Mouse (Mus musculus): Measurements from ENCODE around the gene Cyp2w1.
"Not testable (repeated sequence)": the region's sequence is repeated elsewhere in the genome, so short reads cannot be mapped to it uniquely, and the experiment has no call there.

Gene Cyp2w1

DNA sequence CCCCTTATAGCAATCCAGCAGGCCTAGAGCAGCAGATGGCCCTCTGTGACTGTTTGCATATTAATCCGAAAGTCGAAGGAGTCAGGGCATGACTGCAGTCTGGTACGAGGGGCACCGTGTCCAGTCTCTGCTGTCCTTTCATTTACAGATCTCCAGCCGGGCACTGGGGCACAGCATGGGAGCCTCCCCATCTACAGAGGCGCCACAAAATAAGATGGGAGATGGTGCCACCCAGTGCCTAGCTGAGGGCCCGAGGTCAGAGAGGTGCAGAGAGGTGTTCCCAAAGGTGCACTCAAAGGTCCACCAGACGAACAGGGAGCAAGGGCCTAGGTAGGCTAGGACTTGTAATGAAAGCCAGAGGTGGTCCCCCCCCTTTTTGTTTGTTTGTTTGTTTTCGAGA lies 30.8 kb downstream of the Cyp2w1 start:
- in situ Hi-C loops (cut with MboI, MseI), result no loop called here

DNA sequence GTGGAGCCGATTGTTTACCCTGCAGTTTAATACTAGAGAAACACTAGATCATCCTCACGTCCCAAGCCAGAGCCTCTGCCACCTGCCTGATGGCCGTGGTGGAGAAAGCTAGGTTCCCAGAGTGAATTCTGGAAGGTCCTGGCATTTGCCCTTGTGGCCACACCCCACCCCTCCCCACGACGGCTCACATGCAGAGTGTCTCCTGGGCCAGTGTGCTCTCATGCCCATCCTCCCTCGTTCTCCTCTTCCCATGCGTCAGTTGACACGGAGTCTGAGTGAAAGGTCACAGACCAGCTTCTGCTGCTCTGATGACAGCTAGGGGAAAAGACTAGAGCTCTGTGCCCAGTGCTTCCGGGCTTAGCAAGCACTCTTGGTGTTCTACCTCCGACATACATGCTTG lies 32.1 kb downstream of the Cyp2w1 start:
- in situ Hi-C loops (cut with MboI, MseI), result no loop called here

DNA sequence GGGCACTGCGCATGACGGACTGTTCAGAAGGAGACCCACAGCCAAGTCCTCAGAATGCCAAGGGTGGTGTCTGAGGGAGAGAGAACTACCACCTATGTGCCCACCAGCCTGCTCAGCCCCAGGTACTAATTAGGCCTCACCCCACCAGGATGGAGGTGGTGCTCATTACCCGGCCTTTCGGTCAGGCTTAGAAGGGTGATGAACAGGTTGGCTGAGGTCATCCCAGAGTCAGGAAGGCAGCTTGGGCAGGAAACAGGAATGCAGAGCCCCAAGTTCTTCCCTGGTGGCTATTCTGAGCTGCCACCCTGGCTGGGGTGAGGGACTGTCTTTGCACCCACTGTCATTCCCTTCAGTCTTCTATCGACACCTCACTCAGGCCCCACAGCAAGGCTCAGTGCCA lies 33.6 kb downstream of the Cyp2w1 start:
- in situ Hi-C loops (cut with MboI, MseI), result no loop called here

DNA sequence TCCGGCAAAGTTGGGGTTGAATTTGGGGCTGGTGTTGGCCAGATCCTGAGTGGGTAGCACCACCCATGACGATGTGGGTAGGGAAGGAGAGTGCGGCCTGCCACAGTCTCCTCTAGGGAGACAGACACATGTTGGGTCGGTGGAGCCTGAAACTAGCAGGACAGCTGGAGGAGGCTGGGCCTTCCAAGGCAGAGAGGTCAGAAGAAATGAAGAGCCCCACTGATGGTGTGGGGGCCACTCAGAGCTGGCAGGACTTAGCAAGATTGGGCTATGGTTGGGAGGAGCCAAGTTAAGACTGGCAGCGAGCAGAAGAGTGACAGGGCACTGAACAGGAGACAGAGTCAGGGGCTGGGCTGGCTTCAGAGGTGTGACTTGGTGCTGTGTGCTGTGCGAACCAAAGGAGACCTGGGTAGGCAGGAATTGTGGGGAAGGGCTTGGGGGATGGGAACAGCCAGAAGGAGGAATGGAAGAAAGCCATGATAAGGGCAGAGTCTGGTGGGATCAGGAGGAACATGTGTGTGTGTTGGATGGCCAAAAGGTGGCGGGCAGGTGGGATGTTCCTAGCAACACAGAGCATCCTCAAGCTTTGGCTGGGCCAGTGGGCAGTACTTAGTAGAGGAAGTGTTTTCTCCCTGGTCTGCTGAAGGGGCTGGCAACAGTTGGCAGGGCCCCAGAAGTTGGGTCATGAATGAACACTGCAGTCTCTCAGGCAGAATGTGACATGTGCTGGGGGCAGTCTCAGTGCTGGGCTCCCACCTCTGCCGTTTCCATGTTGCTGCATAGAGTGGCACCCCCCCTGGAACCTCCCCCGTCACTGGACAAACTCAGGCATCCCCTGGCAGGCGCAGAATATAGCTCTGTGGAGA lies 35.1 kb downstream of the Cyp2w1 start:
- in situ Hi-C loops (cut with MboI, MseI), result no loop called here

DNA sequence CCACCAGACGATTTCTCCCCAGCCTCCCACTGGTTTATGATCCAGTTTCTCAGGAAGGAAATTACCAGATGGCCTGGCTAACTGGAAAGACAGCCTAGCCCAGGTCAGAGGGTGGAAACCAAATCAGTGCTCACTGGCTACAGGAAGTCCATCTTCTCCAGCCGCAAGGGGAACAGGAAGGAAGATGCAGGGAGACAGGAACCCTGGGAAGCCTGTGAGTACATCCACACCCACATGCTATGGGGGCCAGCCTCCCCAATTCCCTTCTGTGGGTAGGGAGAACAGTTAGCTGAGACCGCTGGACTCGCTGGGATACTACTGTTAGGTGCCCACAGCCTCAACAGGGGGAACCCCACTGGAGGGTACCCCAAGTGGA lies 35.8 kb downstream of the Cyp2w1 start:
- in situ Hi-C loops (cut with MboI, MseI), result no loop called here

DNA sequence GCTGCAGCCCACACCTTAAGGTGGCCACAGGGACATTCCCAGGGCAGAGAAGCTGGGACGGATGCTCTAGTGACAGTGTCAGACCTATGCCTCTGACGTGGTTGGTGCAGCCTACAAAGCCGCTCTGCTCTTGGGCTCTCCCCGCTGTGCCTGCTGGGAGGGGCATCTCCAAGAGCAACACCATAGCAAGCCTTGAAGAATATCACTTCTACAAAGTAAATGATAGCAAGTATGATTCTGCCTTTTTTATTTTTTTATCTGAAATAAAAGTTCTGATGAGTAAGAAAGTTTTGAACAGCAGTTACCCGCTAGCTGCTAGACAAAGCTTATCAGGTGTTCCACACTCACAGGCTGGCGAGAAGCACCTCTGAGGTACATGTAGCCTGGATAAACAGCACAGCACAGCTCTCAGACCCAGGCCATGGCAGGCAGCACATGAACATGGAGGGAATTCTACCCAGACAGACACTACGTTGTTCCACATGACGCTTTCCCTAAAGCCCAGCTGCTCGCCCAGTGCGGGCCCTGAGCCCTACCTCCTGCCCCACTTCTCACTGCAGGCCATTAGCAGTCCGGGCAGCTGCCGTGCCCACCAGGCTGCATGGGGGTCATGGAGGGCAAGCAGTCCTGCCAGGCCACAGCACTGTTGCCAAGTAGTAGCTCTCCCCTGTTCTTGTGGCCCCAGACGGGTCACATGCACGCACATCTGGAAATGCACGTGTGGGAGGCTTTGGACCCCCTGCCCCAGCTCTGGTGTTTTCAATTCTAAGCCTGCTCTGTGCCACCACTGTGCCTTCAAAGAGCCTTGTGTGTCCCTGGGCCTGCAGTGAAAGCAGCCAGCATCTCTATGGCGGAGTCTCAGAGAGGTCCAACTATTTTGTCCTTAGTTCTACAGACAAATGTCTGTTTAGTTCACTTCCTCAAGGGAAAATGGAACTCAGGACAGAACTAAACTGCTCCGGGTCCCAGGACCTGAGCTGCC lies 36.6 kb downstream of the Cyp2w1 start:
- in situ Hi-C loops (cut with MboI, MseI), result no loop called here

DNA sequence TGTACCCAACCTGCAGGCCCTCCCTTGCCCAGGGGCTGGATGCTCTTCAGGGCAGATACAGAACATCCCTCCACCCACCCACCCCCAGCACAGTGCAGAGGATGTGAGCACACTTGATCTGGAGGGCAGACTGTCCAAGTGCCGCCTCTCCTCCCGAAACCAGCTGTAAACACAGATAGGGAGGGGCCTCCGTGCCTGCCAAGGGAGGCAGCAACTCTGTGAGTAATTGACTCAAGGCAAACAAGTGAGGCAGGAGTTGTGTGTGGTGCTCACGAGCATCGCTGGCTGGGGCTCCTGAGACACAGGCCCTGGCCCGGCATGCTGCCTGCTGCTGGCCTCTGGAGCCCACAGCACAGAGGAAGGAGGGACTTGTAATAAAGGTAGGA lies 37.3 kb downstream of the Cyp2w1 start:
- in situ Hi-C loops (cut with MboI, MseI), result no loop called here

DNA sequence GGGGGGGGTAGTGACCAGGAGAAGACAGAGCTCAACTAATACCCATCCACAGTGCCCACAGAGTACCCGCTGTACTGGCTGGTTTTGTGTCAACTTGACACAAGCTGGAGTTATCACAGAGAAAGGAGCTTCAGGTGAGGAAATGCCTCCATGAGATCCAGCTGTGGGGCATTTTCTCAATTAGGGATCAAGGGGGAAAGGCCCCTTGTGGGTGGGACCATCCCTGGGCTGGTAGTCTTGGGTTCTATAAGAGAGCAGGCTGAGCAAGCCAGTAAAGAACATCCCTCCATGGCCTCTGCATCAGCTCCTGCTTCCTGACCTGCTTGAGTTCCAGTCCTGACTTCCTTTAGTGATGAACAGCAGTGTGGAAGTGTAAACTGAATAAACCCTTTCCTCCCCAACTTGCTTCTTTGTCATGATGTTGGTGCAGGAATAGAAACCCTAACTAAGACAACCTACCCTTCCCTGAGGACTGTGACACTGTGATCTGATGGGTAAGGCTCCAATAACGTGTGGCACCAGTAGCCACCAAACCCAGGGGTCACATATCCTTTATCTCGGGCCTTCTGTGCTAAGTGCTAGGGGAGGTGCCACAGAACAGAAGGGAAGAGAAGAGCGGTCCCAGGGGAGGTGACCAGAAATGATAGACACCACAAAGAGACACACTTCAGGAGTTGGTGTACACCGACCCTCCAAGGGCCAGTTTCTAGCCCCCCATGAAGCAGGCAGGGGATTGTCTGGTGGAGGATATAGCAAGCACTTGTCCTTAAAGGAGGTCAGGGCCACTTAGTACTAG lies 38.1 kb downstream of the Cyp2w1 start:
- in situ Hi-C loops (cut with MboI, MseI), result not testable (repeated sequence)

DNA sequence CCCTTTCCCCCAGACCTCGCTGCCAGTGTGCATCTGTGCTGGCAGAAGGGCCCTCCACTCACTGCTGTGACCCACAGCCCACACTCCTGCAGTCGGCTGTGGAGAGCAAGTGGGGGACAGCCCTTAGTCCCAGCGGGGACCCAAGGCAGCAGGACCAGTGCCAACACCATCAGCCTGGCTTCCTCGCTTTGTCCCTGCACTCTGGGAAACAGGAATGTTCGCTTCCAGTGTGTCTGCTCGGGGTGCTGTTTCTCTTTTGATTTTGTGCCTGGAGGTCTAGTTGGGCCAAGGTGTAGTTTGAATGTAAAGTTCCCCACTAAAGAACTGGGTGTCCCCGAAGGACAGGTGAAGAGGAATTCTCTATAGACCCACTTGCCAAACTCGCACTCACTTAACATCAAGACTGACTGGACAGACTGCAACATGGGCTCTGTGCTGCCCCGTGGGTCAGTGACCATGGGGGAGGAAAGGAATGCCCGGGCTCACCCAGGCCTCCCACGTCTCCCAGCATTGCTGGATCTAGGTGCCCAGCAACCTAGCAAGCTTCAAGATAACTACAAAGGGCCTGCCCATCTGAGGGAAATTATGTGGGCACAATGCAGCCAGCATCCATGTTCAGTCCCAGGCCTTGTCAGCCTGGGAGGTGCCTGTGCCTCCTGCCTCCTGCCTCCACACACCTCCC lies 39.0 kb downstream of the Cyp2w1 start:
- in situ Hi-C loops (cut with MboI, MseI), result no loop called here

DNA sequence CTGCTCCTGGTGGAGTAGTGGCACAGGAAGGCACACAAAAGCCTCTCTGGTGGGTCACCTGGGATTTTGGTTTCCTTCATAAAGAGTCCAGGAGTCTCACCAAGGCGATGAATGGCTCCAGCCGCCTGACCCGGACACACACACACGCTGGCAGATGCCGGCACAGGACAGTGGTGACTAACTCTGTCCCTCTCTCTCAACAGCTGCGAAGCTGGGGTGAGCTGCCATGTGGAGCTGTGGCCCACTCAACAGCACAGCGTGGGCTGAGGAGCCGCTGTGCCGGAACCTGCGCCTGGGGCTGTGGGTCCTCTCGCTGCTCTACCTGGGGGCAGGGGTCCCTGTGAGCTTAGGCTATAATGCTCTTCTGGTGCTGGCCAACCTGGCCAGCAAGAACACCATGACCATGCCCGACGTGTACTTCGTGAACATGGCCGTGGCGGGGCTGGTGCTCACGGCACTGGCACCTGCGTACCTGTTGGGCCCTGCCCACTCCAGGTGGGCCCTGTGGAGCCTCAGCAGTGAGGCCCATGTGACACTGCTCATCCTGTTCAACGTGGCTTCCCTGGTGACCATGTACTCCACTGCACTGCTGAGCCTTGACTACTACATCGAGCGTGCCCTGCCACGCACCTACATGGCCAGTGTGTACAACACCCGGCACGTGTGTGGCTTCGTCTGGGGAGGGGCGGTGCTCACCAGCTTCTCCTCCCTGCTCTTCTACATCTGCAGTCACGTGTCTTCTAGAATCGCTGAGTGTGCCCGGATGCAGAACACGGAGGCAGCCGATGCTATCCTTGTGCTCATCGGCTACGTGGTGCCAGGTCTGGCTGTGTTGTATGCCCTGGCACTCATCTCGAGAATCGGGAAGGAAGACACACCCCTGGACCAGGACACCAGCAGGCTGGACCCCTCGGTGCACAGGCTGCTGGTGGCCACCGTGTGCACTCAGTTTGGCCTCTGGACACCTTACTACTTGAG lies 40.1 kb downstream of the Cyp2w1 start:
- in situ Hi-C loops (cut with MboI, MseI), result no loop called here

DNA sequence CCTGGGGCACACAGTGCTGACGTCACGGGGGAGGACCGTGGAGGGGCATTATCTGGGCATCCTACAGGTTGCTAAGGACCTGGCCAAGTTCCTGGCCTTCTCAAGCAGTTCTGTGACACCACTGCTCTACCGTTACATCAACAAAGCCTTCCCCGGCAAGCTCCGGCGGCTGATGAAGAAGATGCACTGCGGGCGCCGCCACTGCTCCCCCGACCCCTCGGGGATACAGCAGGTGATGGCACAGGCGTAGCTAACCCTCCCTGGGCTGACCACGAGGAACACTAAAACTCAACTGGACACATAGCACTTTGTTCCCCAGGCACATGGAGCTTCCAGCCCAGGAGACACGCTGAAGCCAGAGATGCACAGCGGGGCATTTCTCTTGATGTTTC lies 40.8 kb downstream of the Cyp2w1 start:
- in situ Hi-C loops (cut with MboI, MseI), result no loop called here

DNA sequence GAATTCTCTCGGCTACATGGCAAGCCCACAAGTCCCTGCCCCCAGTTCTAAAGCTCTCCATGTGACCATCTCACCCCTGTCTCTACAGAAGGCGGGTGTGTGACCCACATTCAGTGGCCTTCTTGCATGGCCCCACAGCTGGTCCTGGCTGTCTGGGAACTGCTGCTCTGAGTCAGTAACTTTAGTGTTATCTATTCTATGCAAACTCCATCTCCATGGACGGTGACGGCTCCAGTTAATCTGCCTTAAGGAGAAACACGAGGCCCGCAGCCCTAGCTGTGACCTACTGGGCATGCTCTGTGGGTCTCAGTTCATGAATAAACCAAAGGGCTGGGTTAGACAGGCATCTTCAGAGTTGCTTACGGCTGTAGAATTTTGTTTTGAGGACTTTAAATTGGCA lies 42.0 kb downstream of the Cyp2w1 start:
- in situ Hi-C loops (cut with MboI, MseI), result no loop called here

DNA sequence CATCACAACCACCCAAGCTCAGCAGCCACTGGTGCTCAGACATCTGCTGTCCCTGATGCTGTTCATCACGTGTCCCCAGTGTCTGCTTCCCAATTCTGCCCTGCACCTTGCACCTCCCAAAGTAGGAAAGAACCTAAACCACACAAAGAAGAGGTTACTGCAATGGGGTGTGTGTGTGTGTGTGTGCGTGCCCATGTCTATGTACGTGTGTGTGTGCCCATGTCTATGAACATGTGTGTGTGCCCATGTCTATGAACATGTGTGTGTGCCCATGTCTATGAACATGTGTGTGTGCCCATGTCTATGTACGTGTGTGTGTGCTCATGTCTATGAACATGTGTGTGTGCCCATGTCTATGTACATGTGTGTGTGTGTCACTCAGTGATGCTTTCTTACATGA lies 43.1 kb downstream of the Cyp2w1 start:
- in situ Hi-C loops (cut with MboI, MseI), result no loop called here

DNA sequence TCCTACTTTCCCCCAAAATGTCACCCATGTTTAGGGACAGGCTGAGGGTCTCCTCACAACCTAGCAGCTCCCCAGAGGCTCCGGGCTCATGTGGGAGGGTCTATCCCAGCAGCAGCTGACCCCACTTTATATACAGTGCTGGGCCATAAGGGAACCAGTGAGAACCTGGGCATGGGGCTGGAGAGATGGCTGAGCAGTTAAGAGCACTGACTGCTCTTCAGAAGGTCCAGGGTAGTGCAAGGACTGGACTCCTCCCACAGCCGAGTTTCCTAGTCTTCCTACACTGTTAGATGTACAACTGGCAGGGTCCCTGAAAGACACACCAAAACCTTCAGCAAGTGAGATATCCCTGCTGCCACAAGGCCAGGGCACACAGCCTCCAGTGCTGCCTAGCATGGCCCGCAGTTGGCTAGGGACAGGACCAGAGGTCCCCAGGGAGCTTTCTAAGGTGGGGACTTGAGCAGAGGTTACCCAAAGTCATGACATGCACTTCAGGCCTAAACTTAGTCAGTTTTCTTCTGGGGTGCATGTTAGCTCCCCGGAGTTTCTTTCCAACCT lies 45.0 kb downstream of the Cyp2w1 start:
- in situ Hi-C loops (cut with MboI, MseI), result no loop called here

DNA sequence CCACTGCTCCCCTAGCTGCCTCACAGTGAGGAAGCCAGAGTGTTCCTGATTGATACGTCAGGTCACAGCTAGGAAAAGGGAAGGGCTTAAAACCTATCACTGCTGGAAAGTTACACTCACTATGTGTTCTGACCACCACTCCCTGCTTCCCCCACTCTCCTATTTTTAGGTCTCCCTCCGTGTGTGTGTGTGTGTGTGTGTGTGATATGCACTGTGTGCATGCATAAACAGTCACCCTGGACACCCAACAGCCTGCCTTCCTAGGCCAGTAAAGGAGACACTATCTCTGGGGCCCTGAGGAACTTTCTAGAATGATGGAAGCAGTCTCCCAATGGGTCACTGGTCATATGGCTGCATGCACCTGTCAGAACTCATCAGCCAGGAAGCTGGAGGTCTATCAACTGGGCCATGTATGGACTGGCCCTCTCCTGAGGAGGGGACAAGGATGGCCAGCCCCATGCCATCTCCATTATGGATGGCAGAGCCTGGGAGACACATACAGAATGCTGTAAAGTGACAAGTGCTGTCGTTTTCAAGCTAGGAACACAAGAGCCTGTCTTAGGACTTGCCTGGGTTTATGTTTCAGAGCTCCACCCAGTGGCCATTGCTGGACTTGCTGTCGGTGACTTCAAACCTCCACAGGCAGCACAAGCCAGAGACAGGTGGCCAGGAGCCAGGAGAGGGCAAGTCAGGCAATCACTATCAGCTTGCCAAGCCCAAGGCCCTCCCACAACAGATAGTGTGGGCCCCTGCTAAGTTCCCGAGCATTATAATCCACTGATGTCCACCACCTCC lies 45.7 kb downstream of the Cyp2w1 start:
- in situ Hi-C loops (cut with MboI, MseI), result no loop called here

DNA sequence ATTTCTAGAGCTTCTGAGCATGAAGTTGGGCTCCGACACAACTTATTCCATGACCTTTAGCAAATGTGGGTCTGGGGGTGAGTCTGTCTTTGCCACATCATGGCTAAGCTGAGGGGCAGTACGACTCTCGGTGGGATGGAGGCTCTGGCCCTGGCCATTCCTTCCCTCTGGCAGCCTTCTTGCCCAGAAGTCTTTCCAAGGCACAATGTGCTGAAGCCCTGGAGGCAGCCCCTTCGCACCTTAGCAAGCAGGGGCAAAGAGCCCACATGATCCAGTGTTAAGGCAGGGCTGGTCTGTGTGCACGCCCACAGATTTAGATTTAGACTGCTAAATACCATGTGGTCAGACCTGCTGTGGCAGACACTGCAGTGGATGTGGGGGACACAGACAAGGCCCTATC lies 46.4 kb downstream of the Cyp2w1 start:
- in situ Hi-C loops (cut with MboI, MseI), result no loop called here

DNA sequence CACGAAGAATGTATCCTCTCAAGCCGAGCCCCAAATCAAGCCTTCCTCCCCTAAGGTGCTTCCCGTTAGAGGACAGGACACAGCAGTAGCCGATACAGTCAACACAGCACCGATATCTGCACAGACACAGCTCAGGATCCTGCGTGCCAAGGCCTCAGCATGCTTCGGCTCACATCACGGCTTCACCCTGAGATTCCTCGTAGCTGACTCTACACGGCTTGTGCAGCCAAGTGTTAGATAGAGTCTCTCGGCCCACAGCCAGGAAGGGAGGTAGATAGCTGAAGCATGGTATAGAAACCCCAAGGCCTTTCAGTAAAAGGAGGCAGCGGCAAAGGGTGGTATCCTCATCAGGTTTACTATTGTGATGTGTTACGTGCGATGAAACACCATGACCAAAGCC lies 47.6 kb downstream of the Cyp2w1 start:
- in situ Hi-C loops (cut with MboI, MseI), result no loop called here

DNA sequence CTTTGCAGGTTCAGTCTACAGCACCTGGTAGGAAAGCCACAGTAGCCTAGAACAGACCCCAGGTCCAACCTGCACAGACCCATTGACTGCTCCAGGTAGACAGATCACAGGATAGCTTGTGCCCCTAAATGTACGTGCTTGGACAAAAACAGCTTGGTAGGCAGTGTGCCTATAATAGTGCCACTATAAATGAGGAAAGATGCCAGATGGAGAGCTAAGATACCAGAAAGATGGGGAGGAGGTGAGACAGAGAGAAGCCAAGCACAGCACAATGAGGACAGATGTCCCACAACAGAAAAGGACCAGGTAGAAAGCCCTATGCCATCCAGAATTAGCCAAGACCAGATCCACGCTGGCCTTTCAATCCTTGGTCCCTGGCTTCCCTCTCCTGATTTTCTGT lies 49.7 kb downstream of the Cyp2w1 start:
- in situ Hi-C loops (cut with MboI, MseI), result no loop called here

DNA sequence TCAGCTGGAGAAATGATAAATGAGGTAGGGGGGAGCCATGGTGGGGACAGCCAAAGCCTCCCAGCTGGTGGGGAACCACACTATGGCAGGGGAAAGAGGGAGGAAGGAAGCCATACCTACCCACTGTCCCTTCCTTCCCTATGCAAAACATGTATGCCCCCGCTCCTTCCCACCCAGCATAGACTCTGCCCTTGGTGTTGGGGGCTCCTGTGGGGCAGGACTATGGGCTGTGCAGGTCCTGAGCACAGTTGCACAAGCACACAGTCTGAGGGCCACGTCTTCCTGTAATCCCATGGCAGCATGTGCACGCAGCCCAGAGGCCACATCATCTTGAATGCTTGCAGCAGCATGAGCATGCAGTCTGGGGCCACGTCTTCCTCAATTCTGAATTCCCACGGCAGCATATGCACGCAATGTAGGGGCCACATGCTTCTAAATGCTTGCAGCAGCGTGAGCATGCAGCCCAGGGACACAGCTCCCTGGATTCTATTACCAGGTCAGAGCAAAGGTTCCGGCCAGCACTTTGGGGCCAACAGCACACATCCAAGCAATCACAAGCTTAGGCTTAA lies 51.4 kb downstream of the Cyp2w1 start:
- in situ Hi-C loops (cut with MboI, MseI), result no loop called here

All from T-helper 2 cell (primary cell).